In the genomic region with DNA sequence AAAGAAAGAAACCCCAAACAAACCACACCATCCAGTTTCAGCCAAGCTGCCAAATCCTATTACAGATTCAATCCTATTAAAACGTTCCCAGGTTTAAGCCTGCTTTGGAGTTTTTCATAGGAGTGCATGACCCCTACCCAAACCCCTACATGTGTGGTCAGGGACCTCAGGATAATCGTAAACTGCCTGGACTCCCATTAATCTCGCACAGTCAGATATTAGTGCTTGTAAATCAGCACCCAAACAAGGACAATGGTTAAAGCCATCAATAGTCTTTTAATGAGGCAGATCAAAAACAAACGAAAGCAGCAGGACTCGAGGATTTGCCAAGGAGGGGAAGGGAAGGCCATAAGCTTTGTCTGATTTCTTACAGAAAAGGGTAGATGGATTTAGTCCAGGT, we compare ENCODE assay signal across 14 mouse cellular contexts.
DNase-seq lines count a peak whose midpoint lies in the region; ATAC-seq lines count a peak whose summit lies in the region.
"Had no signal": no experiment of that assay in that cellular context is flagged by ENCODE, and none has a peak within 500 bp of the region (broad histone marks: within the 10 kb centered on the region; RNA-seq: fewer than 3 reads in every experiment).

No protein-coding gene starts in this region.

- under 1% methylated on average over 5 of the region's 5 CpGs for WGBS in forebrain, embryonic 12.5 days
- WGBS in limb, embryonic 10.5 days = 1% methylated on average over 5 of the region's 5 CpGs
- 0% methylated on average over 5 of the region's 5 CpGs for WGBS in neural tube, embryonic 13.5 days

- no peaks in the 10 kb centered on the region for H3K36me3 ChIP-seq in forebrain, embryonic 12.5 days (replicated peaks)
- H3K36me3 ChIP-seq in limb, embryonic 10.5 days = no peaks in the 10 kb centered on the region
- H3K36me3 ChIP-seq in neural tube, embryonic 13.5 days = no peaks in the 10 kb centered on the region

- 0 out of 2 replicates have a peak overlapping the region, but pooled peaks have one; percentile 6 for H3K4me2 ChIP-seq in forebrain, embryonic 12.5 days
- no peak overlapping the region for H3K4me2 ChIP-seq in neural tube, embryonic 13.5 days
- H3K4me2 ChIP-seq: heart, embryonic 11.5 days had no signal

- H3K9ac ChIP-seq in forebrain, embryonic 12.5 days = no peak overlapping the region
- no peak overlapping the region for H3K9ac ChIP-seq in neural tube, embryonic 13.5 days

- no peak overlapping the region for H3K27ac ChIP-seq in forebrain, embryonic 12.5 days
- H3K27ac ChIP-seq in limb, embryonic 10.5 days = no peak overlapping the region
- H3K27ac ChIP-seq in neural tube, embryonic 13.5 days (replicated peaks) = no peak overlapping the region
- H3K27ac ChIP-seq: macrophage had no signal

- H3K27me3 ChIP-seq in forebrain, embryonic 12.5 days = peaks cover 6% of the 10 kb centered on the region
- 0 out of 2 replicates have a peak, but pooled peaks cover 5% of the 10 kb centered on the region for H3K27me3 ChIP-seq in limb, embryonic 10.5 days (ENCODE audit: low read depth, poor library complexity, severe bottlenecking)
- no peaks in the 10 kb centered on the region for H3K27me3 ChIP-seq in neural tube, embryonic 13.5 days

- ATAC-seq in forebrain, embryonic 12.5 days (ENCODE audit: low FRiP score) = peak; percentile 22; the same call in 1 of the 2 replicates
- peak; percentile 53; the same call in 1 of the 2 replicates for ATAC-seq in neural tube, embryonic 13.5 days (ENCODE audit: low read depth)

- no peak overlapping the region for H3K4me3 ChIP-seq in forebrain, embryonic 12.5 days (replicated peaks)
- H3K4me3 ChIP-seq in limb, embryonic 10.5 days = no peak overlapping the region
- no peak overlapping the region for H3K4me3 ChIP-seq in neural tube, embryonic 13.5 days

- H3K4me1 ChIP-seq in forebrain, embryonic 12.5 days = peaks cover 20% of the 10 kb centered on the region
- H3K4me1 ChIP-seq in limb, embryonic 10.5 days = peaks cover 34% of the 10 kb centered on the region
- H3K4me1 ChIP-seq in neural tube, embryonic 13.5 days (replicated peaks) = peaks cover 11% of the 10 kb centered on the region

- H3K9me3 ChIP-seq in forebrain, embryonic 12.5 days = no peaks in the 10 kb centered on the region
- no peaks in the 10 kb centered on the region for H3K9me3 ChIP-seq in limb, embryonic 10.5 days (replicated peaks)
- no peaks in the 10 kb centered on the region for H3K9me3 ChIP-seq in neural tube, embryonic 13.5 days

- peak; percentile 64 for DNase-seq in embryo, embryonic 11 days
- peak; percentile 39 for DNase-seq in limb, embryonic 10.5 days (ENCODE audit: low spot score)
- DNase-seq in kidney, postnatal 14 days = no peak
- DNase-seq in cerebellum, adult 8-10 months = no peak
- no peak for DNase-seq in right cerebral cortex, postnatal 25 days
- DNase-seq: adrenal gland, postnatal 10 days; gastrocnemius, postnatal 14 days; kidney, postnatal 36 days; lung, adult 18-20 months; spleen, adult 18-20 months had no signal

Comparison
In these comparisons a context has a peak if more than half of its experiments do, and no peak if none do; other contexts are left out.
1. DNase-seq: peak in embryo, embryonic 11 days (single experiment) and limb, embryonic 10.5 days (single experiment); none in kidney, postnatal 14 days (single experiment), cerebellum, adult 8-10 months (single experiment) and right cerebral cortex, postnatal 25 days (single experiment).